Mouse (Mus musculus): ENCODE results near the gene Gpr107. TPM values are rescaled to one million over a fixed set of nuclear protein-coding genes. Genes with fewer than 3 reads are reported as not detected.

The Gpr107 gene
- polyA plus RNA-seq, 1 experiment: 34.5 TPM

- Histone ChIP-seq H3K27ac (ENCODE audit: control insufficient read depth, insufficient read depth, low read depth, low read length) (no peak overlapping the region), H3K27me3 (ENCODE audit: control insufficient read depth, insufficient read depth, low read length) (no peaks in the 10 kb centered on the region), H3K4me1 (ENCODE audit: control insufficient read depth, insufficient read depth, low read length) (peaks cover 7% of the 10 kb centered on the region), H3K4me3 (ENCODE audit: control insufficient read depth, low read depth, low read length) (no peak overlapping the region), H3K36me3 (ENCODE audit: control insufficient read depth, insufficient read depth, low read length) (no peaks in the 10 kb centered on the region)
- TF ChIP-seq POLR2A (IDR thresholded peaks at IDR 0.05; ENCODE audit: control insufficient read depth, low read depth, low read length) (no peak), CTCF (IDR thresholded peaks at IDR 0.05; ENCODE audit: control insufficient read depth, insufficient read depth, insufficient replicate concordance, low read depth, low read length) (no peak)
Measured at GRCm38 (mm10) chr2:31127899-31128298, 24.2 kb upstream of the Gpr107 start.

- no peak overlapping the region for H3K4me3 ChIP-seq (ENCODE audit: control insufficient read depth, low read depth, low read length)
- no peak overlapping the region for H3K27ac ChIP-seq (ENCODE audit: control insufficient read depth, insufficient read depth, low read depth, low read length)
- peaks cover 7% of the 10 kb centered on the region for H3K4me1 ChIP-seq (ENCODE audit: control insufficient read depth, insufficient read depth, low read length)
- no peaks in the 10 kb centered on the region for H3K27me3 ChIP-seq (ENCODE audit: control insufficient read depth, insufficient read depth, low read length)
- TF ChIP-seq POLR2A (IDR thresholded peaks at IDR 0.05; ENCODE audit: control insufficient read depth, low read depth, low read length) (no peak), CTCF (IDR thresholded peaks at IDR 0.05; ENCODE audit: control insufficient read depth, insufficient read depth, insufficient replicate concordance, low read depth, low read length) (no peak)
- no peaks in the 10 kb centered on the region for H3K36me3 ChIP-seq (ENCODE audit: control insufficient read depth, insufficient read depth, low read length)
Measured at GRCm38 (mm10) chr2:31129742-31130518, 22.2 kb upstream of the Gpr107 start.

GRCm38 (mm10) chr2:31130815-31131299, 21.3 kb upstream of the Gpr107 start:
- TF ChIP-seq POLR2A (IDR thresholded peaks at IDR 0.05; ENCODE audit: control insufficient read depth, low read depth, low read length) (no peak), CTCF (IDR thresholded peaks at IDR 0.05; ENCODE audit: control insufficient read depth, insufficient read depth, insufficient replicate concordance, low read depth, low read length) (no peak)
- peaks cover 7% of the 10 kb centered on the region for H3K4me1 ChIP-seq (ENCODE audit: control insufficient read depth, insufficient read depth, low read length)
- H3K4me3 ChIP-seq (ENCODE audit: control insufficient read depth, low read depth, low read length): no peak overlapping the region
- no peak overlapping the region for H3K27ac ChIP-seq (ENCODE audit: control insufficient read depth, insufficient read depth, low read depth, low read length)
- H3K27me3 ChIP-seq (ENCODE audit: control insufficient read depth, insufficient read depth, low read length): no peaks in the 10 kb centered on the region
- H3K36me3 ChIP-seq (ENCODE audit: control insufficient read depth, insufficient read depth, low read length): no peaks in the 10 kb centered on the region

- Histone ChIP-seq H3K4me3 (ENCODE audit: control insufficient read depth, low read depth, low read length) (no peak overlapping the region), H3K36me3 (ENCODE audit: control insufficient read depth, insufficient read depth, low read length) (no peaks in the 10 kb centered on the region), H3K27ac (ENCODE audit: control insufficient read depth, insufficient read depth, low read depth, low read length) (no peak overlapping the region), H3K27me3 (ENCODE audit: control insufficient read depth, insufficient read depth, low read length) (no peaks in the 10 kb centered on the region), H3K4me1 (ENCODE audit: control insufficient read depth, insufficient read depth, low read length) (peaks cover 2% of the 10 kb centered on the region)
- TF ChIP-seq POLR2A (IDR thresholded peaks at IDR 0.05; ENCODE audit: control insufficient read depth, low read depth, low read length) (no peak), CTCF (IDR thresholded peaks at IDR 0.05; ENCODE audit: control insufficient read depth, insufficient read depth, insufficient replicate concordance, low read depth, low read length) (no peak)
Measured at GRCm38 (mm10) chr2:31132682-31133081, 19.4 kb upstream of the Gpr107 start.

- H3K27ac ChIP-seq (ENCODE audit: control insufficient read depth, insufficient read depth, low read depth, low read length): no peak overlapping the region
Measured at GRCm38 (mm10) chr2:31133981-31134380, 18.1 kb upstream of the Gpr107 start.

GRCm38 (mm10) chr2:31135512-31135931, 16.6 kb upstream of the Gpr107 start:
- TF ChIP-seq CTCF (IDR thresholded peaks at IDR 0.05; ENCODE audit: control insufficient read depth, insufficient read depth, insufficient replicate concordance, low read depth, low read length) (no peak), POLR2A (IDR thresholded peaks at IDR 0.05; ENCODE audit: control insufficient read depth, low read depth, low read length) (no peak)
- Histone ChIP-seq H3K36me3 (ENCODE audit: control insufficient read depth, insufficient read depth, low read length) (no peaks in the 10 kb centered on the region), H3K27me3 (ENCODE audit: control insufficient read depth, insufficient read depth, low read length) (no peaks in the 10 kb centered on the region), H3K4me1 (ENCODE audit: control insufficient read depth, insufficient read depth, low read length) (peaks cover 4% of the 10 kb centered on the region), H3K27ac (ENCODE audit: control insufficient read depth, insufficient read depth, low read depth, low read length) (no peak overlapping the region), H3K4me3 (ENCODE audit: control insufficient read depth, low read depth, low read length) (no peak overlapping the region)

More at GRCm38 (mm10) chr2:31133981-31134380, 18.1 kb upstream of the Gpr107 start:
- H3K4me3 ChIP-seq (ENCODE audit: control insufficient read depth, low read depth, low read length): no peak overlapping the region
- H3K4me1 ChIP-seq (ENCODE audit: control insufficient read depth, insufficient read depth, low read length): no peaks in the 10 kb centered on the region; the same call in 1 of the 2 replicates
- H3K27me3 ChIP-seq (ENCODE audit: control insufficient read depth, insufficient read depth, low read length): no peaks in the 10 kb centered on the region
- no peaks in the 10 kb centered on the region for H3K36me3 ChIP-seq (ENCODE audit: control insufficient read depth, insufficient read depth, low read length)
- no peak for TF ChIP-seq POLR2A (IDR thresholded peaks at IDR 0.05; ENCODE audit: control insufficient read depth, low read depth, low read length)

GRCm38 (mm10) chr2:31136338-31136737, 15.8 kb upstream of the Gpr107 start:
- H3K4me1 ChIP-seq (ENCODE audit: control insufficient read depth, insufficient read depth, low read length): peaks cover 8% of the 10 kb centered on the region
- H3K36me3 ChIP-seq (ENCODE audit: control insufficient read depth, insufficient read depth, low read length): no peaks in the 10 kb centered on the region
- TF ChIP-seq POLR2A (IDR thresholded peaks at IDR 0.05; ENCODE audit: control insufficient read depth, low read depth, low read length) (no peak), CTCF (IDR thresholded peaks at IDR 0.05; ENCODE audit: control insufficient read depth, insufficient read depth, insufficient replicate concordance, low read depth, low read length) (no peak)
- no peak overlapping the region for H3K27ac ChIP-seq (ENCODE audit: control insufficient read depth, insufficient read depth, low read depth, low read length)
- no peaks in the 10 kb centered on the region for H3K27me3 ChIP-seq (ENCODE audit: control insufficient read depth, insufficient read depth, low read length)
- H3K4me3 ChIP-seq (ENCODE audit: control insufficient read depth, low read depth, low read length): no peak overlapping the region
